Mouse (Mus musculus) common myeloid progenitor, adult 5-6 weeks (primary cell): ENCODE data around the gene Dpf3. TPM values are rescaled to one million over a fixed set of nuclear protein-coding genes. Genes with fewer than 3 reads are reported as not detected.

Experiments used
- ATAC-seq: replicated peaks from 2 replicates; pipeline ENCODE4 v1.8.0; 2016; ENCODE audit warnings: low read depth, mild to moderate bottlenecking, moderate TSS enrichment, inconsistent platforms; ENCODE audit not compliant: poor library complexity, severe bottlenecking
- total RNA-seq: library from RNA; stranded (forward); fragments of 200-1000, 187-1606 nt; gene quantifications from 2 replicates; pipeline ENCODE4 v1.2.3, GENCODE M21; 2017

Dpf3 gene
- total RNA-seq, 1 experiment from 2014 or later: 13.3 TPM

DNA sequence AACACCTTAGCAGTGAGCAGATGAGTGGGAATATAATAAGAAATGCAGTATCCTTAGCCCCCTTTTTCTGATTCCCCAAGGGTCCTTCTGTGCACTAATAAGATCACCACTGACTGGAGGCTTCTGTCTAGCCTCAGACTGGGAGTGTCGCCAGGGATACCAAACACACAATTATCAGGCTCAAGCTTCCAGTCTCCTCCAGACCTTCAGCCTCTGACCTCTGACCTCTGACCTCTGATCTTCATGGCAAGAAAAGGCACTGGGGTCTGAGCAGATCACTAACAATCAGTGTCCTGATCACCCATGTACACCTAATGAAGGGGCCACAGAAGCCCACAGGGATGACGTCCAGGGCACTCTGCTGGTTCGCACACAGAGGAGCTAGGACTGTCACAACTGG, 125.7 kb downstream of the Dpf3 start:
- no peak for ATAC-seq

DNA sequence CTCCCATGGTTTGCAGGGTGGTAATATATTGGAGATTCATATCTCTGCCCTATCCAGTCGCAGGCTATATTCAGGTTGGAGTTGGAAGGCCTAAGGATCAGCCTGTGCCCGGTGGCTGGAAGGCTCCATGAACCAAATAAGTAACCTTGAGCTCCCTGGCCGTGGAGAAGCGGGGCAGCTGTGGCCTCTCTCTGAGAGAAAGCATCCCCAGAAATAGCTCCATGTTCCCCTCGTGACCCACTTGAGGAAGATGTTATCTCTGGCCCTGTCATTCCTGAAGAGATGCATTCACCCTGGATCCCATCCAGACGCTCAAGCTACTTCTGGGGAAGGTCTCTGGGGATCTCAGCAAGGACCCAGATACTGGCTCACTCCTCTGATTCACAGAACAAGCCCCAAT, 134.9 kb downstream of the Dpf3 start:
- no peak for ATAC-seq

DNA sequence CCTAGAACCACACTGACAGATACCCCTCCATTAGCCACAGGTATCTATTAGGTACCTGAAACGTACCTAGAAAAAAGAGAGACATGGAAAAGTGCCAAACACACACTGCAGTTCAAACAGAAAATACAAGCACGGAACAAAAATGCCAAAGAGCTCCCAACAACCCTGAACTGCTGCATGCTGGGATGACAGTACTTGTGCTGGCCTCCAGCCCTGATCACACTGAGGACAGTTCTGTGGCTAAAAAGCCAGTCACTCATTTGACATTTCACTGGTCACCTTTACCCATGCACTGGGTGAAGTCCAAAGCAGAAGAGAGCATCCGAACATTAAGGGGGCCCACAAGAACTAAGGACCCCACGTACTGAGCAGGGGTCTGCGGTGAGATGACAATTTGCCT, 137.8 kb downstream of the Dpf3 start:
- no peak for ATAC-seq

DNA sequence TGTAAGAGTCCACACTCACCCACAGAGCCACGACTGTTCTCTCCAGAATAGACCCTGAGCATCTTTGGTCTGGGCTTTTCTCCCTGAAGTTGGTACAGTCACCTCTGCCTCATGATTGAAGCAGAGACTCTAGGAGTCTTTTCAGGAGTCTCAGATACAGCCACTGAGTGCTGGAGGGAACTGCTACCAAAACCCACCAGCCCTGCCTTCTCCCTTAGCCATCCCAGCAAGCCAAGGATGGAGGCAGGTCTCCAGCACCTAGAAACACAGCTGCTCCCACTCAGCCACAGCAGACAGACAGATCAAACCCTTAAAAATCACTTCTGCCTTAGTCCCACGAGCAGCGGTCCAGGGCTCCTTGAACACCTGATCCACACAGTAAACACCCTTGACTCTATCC, 139.3 kb downstream of the Dpf3 start:
- ATAC-seq: no peak

DNA sequence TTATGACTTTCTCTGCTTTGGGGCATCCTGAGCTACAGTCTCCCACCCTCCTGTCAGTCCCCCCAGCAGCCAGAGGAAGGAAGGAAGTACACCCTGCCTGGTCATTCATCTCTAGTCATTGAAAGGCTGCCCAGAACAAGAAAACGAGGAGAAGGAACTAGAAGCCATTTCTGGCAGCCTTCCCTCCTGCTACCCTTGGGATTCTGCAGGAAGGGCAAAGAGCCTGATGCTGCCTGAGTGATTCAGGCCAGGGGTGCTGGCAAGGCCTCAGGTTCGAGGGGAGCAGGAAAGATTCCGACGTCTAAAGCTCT, 144.7 kb downstream of the Dpf3 start:
- ATAC-seq: no peak

DNA sequence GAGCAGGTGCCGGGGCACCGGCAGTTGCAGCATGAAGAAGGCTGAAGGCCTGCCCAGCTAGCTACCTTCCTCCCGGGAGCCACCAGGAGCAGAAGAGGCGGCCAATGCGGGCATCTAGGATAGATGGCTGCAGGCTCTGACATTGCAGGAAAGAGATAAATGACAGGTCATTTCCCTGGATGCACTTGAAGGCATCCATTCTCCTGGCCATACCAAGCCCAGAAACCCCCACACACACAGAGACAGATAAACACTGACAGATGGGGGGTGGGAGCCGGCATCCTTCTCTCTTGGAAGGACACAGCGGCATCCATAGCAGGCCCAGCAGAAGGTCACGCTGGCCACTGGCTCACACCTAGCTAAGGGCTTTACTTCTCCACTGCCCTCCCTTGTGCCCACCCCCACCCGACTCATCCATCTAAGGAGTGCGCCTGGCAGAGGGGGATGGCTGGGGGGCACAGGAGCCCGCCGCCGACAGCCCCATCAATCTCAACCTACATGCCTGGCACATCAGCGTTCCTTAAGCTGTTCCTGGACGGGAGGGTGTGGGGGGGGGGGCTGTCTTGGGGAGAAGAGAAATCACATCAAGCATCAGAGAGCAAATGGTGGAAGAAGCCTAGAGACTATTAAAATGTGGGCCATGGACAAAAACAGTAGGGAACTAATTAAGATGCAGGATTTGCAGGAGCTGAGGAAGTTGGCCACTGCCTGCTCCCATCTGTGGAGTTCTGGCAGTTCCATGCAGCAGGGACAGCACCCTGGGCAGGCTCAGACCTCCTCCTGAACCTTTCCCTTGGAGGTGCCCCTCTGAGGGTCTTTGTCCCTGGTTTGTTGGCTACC, 145.3 kb downstream of the Dpf3 start:
- ATAC-seq: no peak

DNA sequence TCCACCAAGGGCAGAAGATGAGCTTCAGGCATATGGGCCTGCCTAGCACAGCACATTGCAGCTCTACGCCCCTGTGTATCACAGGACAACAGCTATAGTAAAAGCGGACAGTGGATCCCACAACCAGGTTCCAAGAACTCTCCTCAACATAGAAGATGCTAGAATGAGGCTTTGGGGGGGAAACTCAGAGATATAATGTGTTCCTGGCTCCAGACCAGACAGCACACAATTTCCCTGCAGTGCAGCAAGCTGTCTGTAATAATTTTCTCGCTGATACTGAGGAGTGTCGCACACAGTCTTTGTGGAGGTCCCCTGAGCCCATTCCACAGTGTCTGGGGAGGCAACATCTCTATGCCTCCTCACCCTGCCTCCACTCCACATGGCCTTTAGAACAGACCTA, 146.6 kb downstream of the Dpf3 start:
- no peak for ATAC-seq

DNA sequence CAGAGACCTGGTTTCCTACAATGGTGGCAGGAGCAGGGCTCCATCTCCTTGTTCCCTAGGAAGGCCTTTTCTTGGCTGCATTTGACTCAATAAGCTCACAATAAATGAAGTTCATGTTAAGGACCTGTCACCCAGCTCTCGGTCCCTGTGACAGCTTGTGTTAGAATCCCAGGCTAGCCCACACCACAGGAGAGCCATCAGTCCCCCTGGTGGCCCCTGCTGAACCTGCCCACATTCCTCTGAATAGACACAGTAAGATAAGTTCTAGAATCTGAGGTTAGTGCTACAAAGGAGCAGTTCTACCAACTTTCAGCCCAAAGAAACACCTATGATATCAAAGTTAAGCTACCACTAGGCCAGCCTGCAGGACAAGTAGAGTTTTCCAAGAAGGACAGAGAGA, 149.2 kb downstream of the Dpf3 start:
- no peak for ATAC-seq

DNA sequence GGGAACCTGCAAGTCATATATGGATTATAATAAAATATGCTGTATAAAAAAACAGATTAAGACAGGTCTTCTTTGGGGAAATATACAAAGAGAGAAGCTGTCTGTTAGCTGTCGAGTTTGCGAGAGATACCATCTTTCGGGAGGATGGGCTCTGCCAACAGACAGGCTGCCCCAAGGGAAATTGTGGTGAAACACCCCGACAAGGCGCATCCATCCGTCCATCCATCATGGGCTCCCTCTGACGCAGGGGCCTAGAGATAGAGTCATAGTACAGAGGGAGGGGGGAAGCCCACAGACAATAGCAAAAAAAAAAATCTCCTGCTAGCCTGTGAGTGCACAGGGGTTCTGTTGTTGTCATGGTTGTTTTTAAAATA, 149.8 kb downstream of the Dpf3 start:
- ATAC-seq: peak; percentile 86

DNA sequence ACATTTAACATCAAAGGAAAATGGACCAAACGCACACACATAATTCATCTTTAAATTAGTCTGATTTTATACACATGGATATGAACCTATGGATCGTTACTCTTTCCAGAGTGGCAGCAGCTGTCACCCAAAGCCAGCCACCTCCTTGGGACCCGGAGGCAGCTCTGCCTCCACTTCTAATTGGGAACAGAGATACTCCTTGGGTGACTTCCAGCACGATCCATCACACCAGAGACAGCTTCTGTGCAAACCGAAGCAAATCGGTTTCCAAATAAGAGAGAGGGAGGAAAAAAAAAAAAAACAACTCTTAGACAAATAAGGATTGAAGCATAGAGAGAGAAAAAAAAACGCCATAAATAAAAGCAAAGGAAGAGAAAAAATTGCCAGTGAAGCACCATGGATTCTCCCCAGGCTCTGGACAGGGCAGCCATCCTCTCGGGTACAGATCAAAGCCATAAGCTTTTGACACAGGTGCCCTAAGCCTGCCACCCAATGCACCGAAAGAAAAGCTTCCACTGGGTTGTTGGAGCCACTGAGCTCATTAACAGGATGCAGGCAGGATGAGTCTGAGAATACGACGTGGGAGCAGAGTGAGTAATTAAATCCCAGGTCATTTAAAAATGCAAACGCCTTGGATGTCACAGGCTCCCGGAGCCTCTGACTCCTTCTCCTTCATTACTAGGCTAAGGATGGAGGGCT, 150.3 kb downstream of the Dpf3 start:
- no peak; the same call in 1 of the 2 replicates for ATAC-seq

DNA sequence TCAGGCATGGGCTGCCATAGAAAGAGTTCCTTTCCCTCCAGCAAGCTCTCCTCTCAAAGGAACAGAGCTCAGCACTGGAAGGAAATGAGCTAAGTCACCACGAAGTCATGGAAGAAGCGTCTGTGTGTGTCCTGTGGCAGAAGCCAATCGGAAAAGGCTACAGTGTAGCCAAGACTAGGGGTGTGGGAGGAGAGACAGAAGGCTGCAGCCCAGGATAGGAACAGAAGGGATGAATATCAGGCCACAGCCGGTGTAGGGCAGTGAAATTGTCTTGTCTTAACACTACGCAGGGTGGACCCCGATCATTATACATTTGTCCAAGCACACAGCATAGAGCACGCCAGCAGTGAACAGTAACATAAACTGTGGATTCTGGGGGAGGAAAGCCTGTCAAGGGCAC, 157.5 kb downstream of the Dpf3 start:
- no peak for ATAC-seq

DNA sequence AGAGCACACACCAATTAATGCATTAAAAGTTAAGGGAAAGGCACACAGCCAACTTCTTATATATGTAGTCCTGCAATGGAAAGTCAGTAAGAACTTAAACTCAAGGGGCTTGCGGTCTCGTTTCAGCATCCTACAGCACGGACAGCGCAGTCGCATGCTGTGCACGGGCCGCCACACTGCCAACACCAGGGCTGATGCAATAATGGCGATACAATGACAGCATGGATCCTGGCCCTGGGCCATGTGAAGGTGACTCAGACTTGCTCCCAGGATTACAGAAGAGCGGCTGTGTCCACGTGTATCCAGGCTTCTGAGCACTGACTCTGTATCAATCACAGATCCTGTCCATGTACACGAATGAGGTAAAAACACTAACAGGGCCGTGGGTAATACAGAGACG, 158.6 kb downstream of the Dpf3 start:
- ATAC-seq: 0 out of 2 replicates have a peak, but pooled peaks have one; percentile 9

DNA sequence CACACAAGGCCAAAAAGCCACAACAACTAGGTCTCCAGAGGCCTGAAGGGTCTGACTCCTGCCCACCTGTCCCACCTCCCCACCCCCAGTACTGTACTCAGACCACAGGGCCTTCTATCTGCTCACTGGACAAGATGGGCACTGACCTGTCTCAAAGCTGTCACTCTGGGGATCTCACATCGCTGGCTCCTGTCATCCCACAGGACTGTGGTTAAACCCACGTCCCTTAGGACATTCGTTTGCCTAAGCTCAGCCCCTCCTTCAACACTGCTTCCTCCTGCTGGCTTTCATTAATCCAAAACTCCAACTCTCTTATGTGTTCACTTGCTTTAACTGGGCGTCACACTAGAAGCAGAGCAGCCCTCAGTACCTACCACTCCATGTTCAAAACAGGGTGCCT, 159.0 kb downstream of the Dpf3 start:
- ATAC-seq: 0 out of 2 replicates have a peak, but pooled peaks have one; percentile 9

DNA sequence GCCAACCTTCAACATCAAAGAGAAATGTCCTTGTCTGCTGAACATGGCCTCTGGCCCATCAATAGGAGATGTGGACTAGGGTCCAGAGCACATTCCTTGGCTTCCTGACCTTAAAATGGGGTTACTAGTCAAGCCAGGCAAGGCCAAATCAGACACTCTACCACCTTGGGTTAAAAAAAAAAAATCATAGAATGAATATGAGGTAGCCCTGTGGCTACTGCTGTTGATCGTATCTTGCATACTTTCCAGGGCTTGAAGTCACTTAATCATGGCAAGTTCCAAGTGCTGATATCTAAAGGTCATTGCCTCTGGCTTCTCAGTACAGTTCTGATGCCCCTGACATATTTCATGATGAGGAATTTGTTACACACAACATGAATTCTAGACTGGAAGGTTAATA, 160.1 kb downstream of the Dpf3 start:
- no peak for ATAC-seq

DNA sequence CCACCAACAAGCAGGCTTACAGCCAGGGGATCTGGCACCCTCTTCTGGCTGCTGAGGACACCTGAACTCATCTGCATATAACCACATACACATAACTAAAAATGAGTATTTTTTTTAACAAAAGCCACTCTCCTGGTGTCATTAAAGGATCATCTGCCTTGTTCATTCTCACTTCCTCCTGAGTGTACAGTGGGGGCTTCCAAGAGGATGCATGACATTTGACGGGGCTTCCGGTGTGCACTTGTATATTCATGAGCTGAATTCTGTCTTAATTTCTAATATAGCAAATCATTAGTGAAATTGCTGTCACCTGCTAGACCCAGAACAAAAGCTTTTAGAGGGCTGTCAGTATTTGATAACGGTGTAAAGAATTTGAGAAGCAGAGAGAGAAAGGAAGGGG, 166.8 kb downstream of the Dpf3 start:
- no peak for ATAC-seq

DNA sequence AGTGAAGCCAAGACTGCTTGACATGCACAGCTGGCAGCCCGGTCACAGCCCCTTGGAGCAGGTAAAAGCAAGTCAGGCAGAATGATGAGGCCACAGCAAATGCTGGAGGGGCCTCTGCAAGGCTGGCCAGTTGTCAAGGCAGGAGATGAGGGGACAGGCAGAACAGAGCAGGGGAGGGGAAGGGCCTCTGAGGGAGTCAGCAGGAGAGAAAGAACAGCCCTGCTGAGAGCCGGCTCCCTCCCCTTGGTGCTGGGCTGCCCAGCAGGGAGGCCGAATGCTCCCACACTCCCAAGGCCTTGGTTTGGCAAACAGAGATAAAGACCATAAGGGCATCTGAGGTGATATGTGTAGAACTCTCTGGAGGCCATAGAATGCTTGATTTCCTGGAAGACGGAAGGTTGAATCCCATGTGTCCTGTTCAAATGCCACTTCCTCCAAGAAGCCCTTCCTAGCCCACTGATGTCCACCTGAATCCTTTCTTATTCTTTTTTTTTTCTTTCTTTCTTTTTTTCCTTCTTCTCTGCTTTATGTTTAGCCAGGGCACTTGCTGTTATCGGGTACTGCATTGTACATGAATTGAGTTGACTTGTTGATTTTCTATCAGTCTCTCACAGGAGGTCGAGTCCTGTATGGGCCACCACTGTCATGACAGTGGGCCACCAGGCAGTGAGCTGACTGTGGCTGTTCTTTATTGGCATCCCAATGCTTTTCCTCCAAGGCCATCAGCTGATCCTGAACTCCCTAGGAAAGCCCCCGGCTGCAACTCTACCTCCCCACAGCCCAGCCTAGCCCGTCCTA, 169.7 kb downstream of the Dpf3 start:
- peak; percentile 43; the same call in 1 of the 2 replicates for ATAC-seq

DNA sequence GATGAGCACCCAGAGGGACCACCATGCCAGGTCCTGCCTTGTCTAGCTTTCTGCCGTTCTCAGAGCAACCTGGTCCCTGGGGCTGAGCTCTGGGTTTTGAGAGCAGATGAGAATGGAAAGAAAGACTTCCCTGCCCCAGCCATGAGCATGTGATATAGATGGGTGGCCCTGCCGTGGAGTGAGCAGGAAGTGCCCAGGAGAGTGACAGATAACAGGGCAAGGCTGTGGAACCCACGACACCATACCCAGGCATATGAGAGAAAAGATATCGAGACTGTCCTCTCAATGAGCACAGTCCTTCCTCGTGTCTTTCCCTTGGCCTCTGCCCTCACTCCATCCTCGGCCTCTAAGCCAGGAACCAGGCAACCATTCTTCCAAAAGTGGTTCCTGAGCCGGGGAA, 172.8 kb downstream of the Dpf3 start:
- peak; percentile 46; the same call in 1 of the 2 replicates for ATAC-seq

DNA sequence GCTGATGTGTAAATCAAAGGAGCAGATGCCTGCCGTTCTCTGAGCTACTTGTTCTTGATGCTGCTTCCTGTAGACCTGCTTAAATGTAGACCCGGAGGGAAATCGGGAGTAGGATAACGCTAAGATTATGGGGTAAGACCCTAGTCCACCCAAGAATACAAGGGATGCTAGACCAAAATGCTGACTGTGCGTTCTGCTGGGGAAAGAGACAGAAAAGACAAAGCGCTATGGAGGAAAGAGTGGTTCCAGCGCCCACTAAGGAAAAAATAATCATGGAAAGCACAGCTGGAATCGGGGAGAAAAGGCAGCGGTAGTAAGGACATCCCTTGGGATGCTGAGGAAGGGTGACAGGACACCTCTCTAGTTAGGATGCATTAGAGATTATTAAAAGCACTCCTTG, 174.7 kb downstream of the Dpf3 start:
- no peak for ATAC-seq

DNA sequence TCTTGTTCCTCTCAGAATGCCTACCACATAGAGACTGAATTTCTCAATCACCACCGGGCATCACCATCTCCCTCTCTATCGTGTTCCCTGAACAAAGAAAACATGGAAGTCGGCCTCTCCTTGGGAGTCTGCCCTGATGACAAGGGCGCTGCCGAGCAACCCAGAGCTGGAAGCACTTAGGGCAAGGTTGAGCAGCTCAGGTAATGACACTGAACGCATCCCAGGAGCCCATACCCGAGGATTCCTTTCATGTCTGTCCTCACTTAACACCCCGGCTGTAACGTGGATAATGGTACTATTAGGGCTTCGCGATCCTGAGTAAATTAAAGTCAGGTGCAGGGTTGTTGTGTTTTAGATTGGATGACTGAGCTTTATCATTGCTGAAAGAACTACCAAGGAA, 176.9 kb downstream of the Dpf3 start:
- no peak for ATAC-seq

DNA sequence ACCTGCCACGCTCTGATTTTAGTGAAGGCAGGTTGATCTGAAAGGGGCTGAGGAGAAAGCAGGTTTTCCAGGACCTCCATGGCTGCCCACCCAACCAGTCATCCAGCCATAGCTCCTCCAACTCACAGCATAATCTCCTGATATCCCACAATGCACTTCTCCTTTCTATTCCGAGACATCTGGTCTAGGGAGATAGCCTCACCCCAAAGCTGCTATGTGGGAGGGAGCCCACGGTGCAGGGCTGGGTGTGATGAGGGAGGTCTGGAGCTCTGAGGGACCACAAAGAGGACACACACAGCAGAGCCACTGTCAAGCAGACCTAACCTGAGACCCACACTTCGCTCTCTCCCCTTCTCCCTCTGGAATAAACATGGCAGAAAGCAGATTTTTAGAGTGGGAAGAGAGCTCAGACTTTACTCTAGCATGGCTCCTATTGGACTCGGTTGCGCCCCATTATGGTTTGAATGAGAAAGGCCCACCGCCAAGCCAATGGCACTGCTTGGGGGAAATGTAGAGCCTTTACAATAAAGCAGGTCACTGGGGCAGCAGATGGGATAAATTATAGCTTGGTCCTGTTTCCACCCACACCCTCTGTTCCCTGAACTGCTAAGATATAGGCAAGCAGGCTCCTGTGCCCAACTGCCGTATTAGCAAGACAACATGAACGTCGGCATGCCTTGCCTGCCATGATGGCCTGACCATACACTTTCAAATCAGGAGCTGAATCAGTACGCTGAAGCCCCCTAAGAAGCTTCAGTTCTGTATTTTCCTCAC, 178.3 kb downstream of the Dpf3 start:
- peak; percentile 89 for ATAC-seq
